In genomic region chr6:88934816-88935215, GRCm38 (mm10) we compare ENCODE assay signal across 14 mouse cellular contexts. TPM values are rescaled to one million over a fixed set of nuclear protein-coding genes. Genes with fewer than 3 reads are reported as not detected.
DNase-seq lines count a peak whose midpoint lies in the region; ATAC-seq and TF ChIP-seq lines count a peak whose summit lies in the region.
"Had no signal": no experiment of that assay in that cellular context is flagged by ENCODE, and none has a peak within 500 bp of the region (broad histone marks: within the 10 kb centered on the region; RNA-seq: fewer than 3 reads in every experiment).

No protein-coding gene starts in this region.

- WGBS in forebrain, embryonic 10.5 days = 25% methylated on average over 4 of the region's 4 CpGs
- WGBS in forebrain, embryonic 15.5 days = 14% methylated on average over 4 of the region's 4 CpGs
- 23% methylated on average over 4 of the region's 4 CpGs for WGBS in lung, adult 2 months
- WGBS in lung, embryonic 16.5 days = 13% methylated on average over 4 of the region's 4 CpGs

- H3K4me1 ChIP-seq in forebrain, embryonic 10.5 days = peaks cover 78% of the 10 kb centered on the region
- H3K4me1 ChIP-seq in forebrain, embryonic 15.5 days = peaks cover 45% of the 10 kb centered on the region
- peaks cover 25% of the 10 kb centered on the region for H3K4me1 ChIP-seq in lung, adult 2 months (ENCODE audit: control insufficient read depth, insufficient read depth, low read length)
- peaks cover 29% of the 10 kb centered on the region for H3K4me1 ChIP-seq in lung, embryonic 16.5 days (replicated peaks; ENCODE audit: control insufficient read depth, insufficient read depth, low read length)

- H3K9ac ChIP-seq in forebrain, embryonic 15.5 days (replicated peaks) = no peak overlapping the region
- no peak overlapping the region for H3K9ac ChIP-seq in lung, embryonic 16.5 days (ENCODE audit: low read length)
- H3K9ac ChIP-seq: embryonic facial prominence, embryonic 15.5 days; kidney, embryonic 15.5 days; limb, embryonic 12.5 days had no signal

- H3K27me3 ChIP-seq in forebrain, embryonic 10.5 days (ENCODE audit: poor library complexity, severe bottlenecking) = peaks cover 68% of the 10 kb centered on the region
- no peaks in the 10 kb centered on the region; the same call in 1 of the 2 replicates for H3K27me3 ChIP-seq in forebrain, embryonic 15.5 days
- H3K27me3 ChIP-seq in lung, embryonic 16.5 days (ENCODE audit: control insufficient read depth, insufficient read depth, low read depth, low read length) = no peaks in the 10 kb centered on the region
- H3K27me3 ChIP-seq: kidney, embryonic 15.5 days had no signal

- H3K36me3 ChIP-seq in forebrain, embryonic 10.5 days (replicated peaks) = no peaks in the 10 kb centered on the region
- H3K36me3 ChIP-seq in forebrain, embryonic 15.5 days = no peaks in the 10 kb centered on the region
- H3K36me3 ChIP-seq in lung, embryonic 16.5 days (ENCODE audit: control insufficient read depth, insufficient read depth, low read length) = no peaks in the 10 kb centered on the region
- H3K36me3 ChIP-seq: embryonic facial prominence, embryonic 15.5 days; kidney, embryonic 15.5 days; limb, embryonic 12.5 days had no signal

- no peak overlapping the region for H3K4me2 ChIP-seq in forebrain, embryonic 15.5 days (replicated peaks)
- no peak overlapping the region for H3K4me2 ChIP-seq in lung, embryonic 16.5 days (ENCODE audit: low read depth, low read length)
- H3K4me2 ChIP-seq: embryonic facial prominence, embryonic 15.5 days; kidney, embryonic 15.5 days; limb, embryonic 12.5 days had no signal

- H3K9me3 ChIP-seq in forebrain, embryonic 10.5 days = no peaks in the 10 kb centered on the region
- no peaks in the 10 kb centered on the region for H3K9me3 ChIP-seq in forebrain, embryonic 15.5 days
- no peaks in the 10 kb centered on the region for H3K9me3 ChIP-seq in lung, embryonic 16.5 days (ENCODE audit: control insufficient read depth, low read length)
- H3K9me3 ChIP-seq: embryonic facial prominence, embryonic 15.5 days; kidney, embryonic 15.5 days; limb, embryonic 12.5 days had no signal

- H3K27ac ChIP-seq in forebrain, embryonic 10.5 days = 0 out of 2 replicates have a peak overlapping the region, but pooled peaks have one; percentile 20
- H3K27ac ChIP-seq in forebrain, embryonic 15.5 days (replicated peaks) = no peak overlapping the region
- no peak overlapping the region for H3K27ac ChIP-seq in lung, embryonic 16.5 days (ENCODE audit: low read length)
- H3K27ac ChIP-seq: embryonic facial prominence, embryonic 15.5 days; kidney, embryonic 15.5 days; limb, embryonic 12.5 days; macrophage had no signal

- H3K4me3 ChIP-seq in forebrain, embryonic 10.5 days = no peak overlapping the region
- H3K4me3 ChIP-seq in forebrain, embryonic 15.5 days = no peak overlapping the region
- H3K4me3 ChIP-seq in lung, adult 2 months (replicated peaks; ENCODE audit: extremely low read depth, low read depth, low read length) = no peak overlapping the region
- no peak overlapping the region for H3K4me3 ChIP-seq in lung, embryonic 16.5 days (ENCODE audit: low read length)
- H3K4me3 ChIP-seq: embryonic facial prominence, embryonic 15.5 days; kidney, embryonic 15.5 days; limb, embryonic 12.5 days had no signal

- no peak for TF ChIP-seq POLR2A in lung, adult 2 months (IDR thresholded peaks at IDR 0.05; ENCODE audit: borderline replicate concordance, extremely low read depth, low read depth, low read length)

- no peak for DNase-seq in forebrain, embryonic 10.5 days (ENCODE audit: extremely low spot score, low spot score)
- DNase-seq in lung, adult 18-20 months = peak; percentile 51 to 75
- DNase-seq in lung, adult 2 months = no peak
- peak; percentile 6 for DNase-seq in right cerebral cortex, postnatal 4 days
- no peak for DNase-seq in gastrocnemius, adult 18-20 months (ENCODE audit: low spot score)
- no peak for DNase-seq in adrenal gland, postnatal 36 days
- DNase-seq: cerebellum, adult 8-10 months; thymus, adult 18-20 months had no signal

- no peak for TF ChIP-seq CTCF in lung, adult 2 months (IDR thresholded peaks at IDR 0.05; ENCODE audit: insufficient read depth, low read length)

- ATAC-seq in forebrain, embryonic 15.5 days (replicated peaks) = no peak
- 0 out of 2 replicates have a peak, but pooled peaks have one; percentile 18 for ATAC-seq in lung, embryonic 16.5 days (ENCODE audit: low read depth)

RNA-seq across cellular contexts. Expression of gene Tpra1, which starts 32.8 kb away (rescaled TPM):
- 47.9 and 51.5 TPM in 2 replicates for polyA plus RNA-seq in forebrain, embryonic 10.5 days (2016; fragmentation: Nextera tagmentation; extraction: Ambion mirVana)
- 61.5 and 64.1 TPM in 2 replicates for polyA plus RNA-seq in forebrain, embryonic 15.5 days (2015; fragmentation: Nextera tagmentation; extraction: Ambion mirVana)
- 176 and 184 TPM in 2 replicates for polyA plus RNA-seq in lung, adult 2 months (2012; rRNA removed)
- polyA plus RNA-seq in lung, embryonic 16.5 days (2015; fragmentation: Nextera tagmentation; extraction: Ambion mirVana) = 80.1 and 85.3 TPM in 2 replicates
- total RNA-seq in gastrocnemius, adult 18-20 months (2021) = 10 to 100 TPM; 17.9 to 27.9 TPM
- total RNA-seq in adrenal gland, postnatal 36 days (2021) = 100 to 1,000 TPM; 104 TPM

RNA-seq across cellular contexts. Expression of gene Mcm2, which starts 36.2 kb away (rescaled TPM):
- 305 and 322 TPM in 2 replicates for polyA plus RNA-seq in forebrain, embryonic 10.5 days (2016; fragmentation: Nextera tagmentation; extraction: Ambion mirVana)
- polyA plus RNA-seq in forebrain, embryonic 15.5 days (2015; fragmentation: Nextera tagmentation; extraction: Ambion mirVana) = 70.0 and 75.2 TPM in 2 replicates
- 11.1 and 12.6 TPM in 2 replicates for polyA plus RNA-seq in lung, adult 2 months (2012; rRNA removed)
- polyA plus RNA-seq in lung, embryonic 16.5 days (2015; fragmentation: Nextera tagmentation; extraction: Ambion mirVana) = 119 and 125 TPM in 2 replicates
- 1 to 10 TPM; 6.1 to 6.4 TPM for total RNA-seq in gastrocnemius, adult 18-20 months (2021)
- 10 to 100 TPM; 28.9 to 40.1 TPM for total RNA-seq in adrenal gland, postnatal 36 days (2021)

RNA-seq across cellular contexts. Expression of gene Podxl2, which starts 60.0 kb away (rescaled TPM):
- 44.7 and 52.8 TPM in 2 replicates for polyA plus RNA-seq in forebrain, embryonic 10.5 days (2016; fragmentation: Nextera tagmentation; extraction: Ambion mirVana)
- 590 and 608 TPM in 2 replicates for polyA plus RNA-seq in forebrain, embryonic 15.5 days (2015; fragmentation: Nextera tagmentation; extraction: Ambion mirVana)
- 35.8 and 51.4 TPM in 2 replicates for polyA plus RNA-seq in lung, adult 2 months (2012; rRNA removed)
- 27.1 and 35.1 TPM in 2 replicates for polyA plus RNA-seq in lung, embryonic 16.5 days (2015; fragmentation: Nextera tagmentation; extraction: Ambion mirVana)
- total RNA-seq in gastrocnemius, adult 18-20 months (2021) = 10 to 100 TPM; 63.1 to 63.5 TPM
- 10 to 100 TPM; 34.6 to 61.1 TPM for total RNA-seq in adrenal gland, postnatal 36 days (2021)

Comparison
In these comparisons a context has a peak if more than half of its experiments do, and no peak if none do; other contexts are left out.
1. DNase-seq: peak in lung, adult 18-20 months (2 of 2) and right cerebral cortex, postnatal 4 days (single experiment); none in forebrain, embryonic 10.5 days (single experiment), lung, adult 2 months (single experiment), gastrocnemius, adult 18-20 months (single experiment) and adrenal gland, postnatal 36 days (0 of 2).
2. RNA of gene Podxl2, which starts 60.0 kb away (polyA plus RNA-seq): 590 to 608 TPM in forebrain, embryonic 15.5 days; 44.7 to 52.8 TPM in forebrain, embryonic 10.5 days, 35.8 to 51.4 TPM in lung, adult 2 months and 27.1 to 35.1 TPM in lung, embryonic 16.5 days; every median in the first group is over 10 times any median in the second.